Mouse (Mus musculus) cerebellum, adult 2 months (tissue): ENCODE results near the gene Bdh2. TPM values are rescaled to one million over a fixed set of nuclear protein-coding genes. Genes with fewer than 3 reads are reported as not detected.

Source experiments
- DNase-seq, 2 experiments: peaks; one replicate each; pipeline ENCODE4 v3.0.0; 2021
- H3K27ac ChIP-seq: fragments of 200-500 bp; 2 replicates; pipeline ENCODE4 v1.5.1; 2012; ENCODE audit warnings: low read length, control low read depth, inconsistent platforms; ENCODE audit not compliant: insufficient read depth
- H3K27me3 ChIP-seq: fragments of 200-500 bp; 2 replicates; pipeline ENCODE4 v1.6.1; 2012; ENCODE audit warnings: inconsistent platforms, mild to moderate bottlenecking, low read length, moderate library complexity; ENCODE audit not compliant: control insufficient read depth, insufficient read depth
- H3K4me1 ChIP-seq: fragments of 200-500 bp; 2 replicates; pipeline ENCODE4 v1.6.1; 2011; ENCODE audit warnings: low read length; ENCODE audit not compliant: control insufficient read depth, insufficient read depth
- H3K4me3 ChIP-seq: fragments of 200-500 bp; replicated peaks from 2 replicates; pipeline ENCODE3; 2011; ENCODE audit warnings: mild to moderate bottlenecking, low read depth, low read length, control low read depth; ENCODE audit not compliant: insufficient read depth
- CTCF ChIP-seq: fragments of 200-500 bp; IDR thresholded peaks from 2 replicates; pipeline ENCODE4 v1.5.1; 2011; ENCODE audit warnings: low read depth, mild to moderate bottlenecking, control low read depth, low read length, moderate library complexity, borderline replicate concordance; ENCODE audit not compliant: insufficient read depth
- POLR2A ChIP-seq: fragments of 200-500 bp; IDR thresholded peaks from 2 replicates; pipeline ENCODE4 v1.6.1; 2011; ENCODE audit warnings: low read length, control low read depth, borderline replicate concordance; ENCODE audit not compliant: insufficient read depth
- WGBS: fragments of 180-500 bp; shearing (Covaris S2); methylation state at CpG from one replicate; pipeline ENCODE4 v1.1.7; 2018; 5-methylcytosine and 5-hydroxymethylcytosine counted together
- polyA plus RNA-seq: library from polyadenylated mRNA; depleted of rRNA; stranded (reverse); fragments of >200 nt; gene quantifications from 2 replicates; pipeline ENCODE4 v1.2.3, GENCODE M21; 2012

The Bdh2 gene
- polyA plus RNA-seq, 1 experiment: 4.4 TPM

DNA sequence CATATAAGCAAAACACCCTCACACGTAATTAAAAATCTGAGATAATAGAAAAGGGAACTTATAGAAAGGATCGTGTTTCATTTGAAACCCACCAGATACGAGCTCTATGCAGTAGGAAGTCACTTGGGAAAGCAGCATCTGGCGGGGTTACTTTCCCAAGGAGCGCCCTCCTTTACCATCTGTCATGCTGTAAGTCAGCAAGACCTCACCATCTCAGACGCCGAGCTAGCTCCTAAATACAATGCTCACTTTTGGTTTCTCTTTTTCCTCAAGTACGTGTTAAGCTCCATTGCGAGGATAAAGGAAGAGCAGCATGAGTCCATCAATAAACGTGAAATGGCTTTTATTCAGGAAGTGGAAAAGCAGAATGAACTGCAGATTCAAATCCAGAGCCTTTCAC, 22.1 kb upstream of the Bdh2 start:
- no peaks in the 10 kb centered on the region for H3K27me3 ChIP-seq
- DNase-seq: no peak
- H3K4me3 ChIP-seq: no peak overlapping the region
- WGBS: 77% methylated on average over 10 of the region's 10 CpGs
- H3K4me1 ChIP-seq: no peaks in the 10 kb centered on the region
- no peak overlapping the region for H3K27ac ChIP-seq
- no peak for TF ChIP-seq POLR2A
- TF ChIP-seq CTCF: no peak

DNA sequence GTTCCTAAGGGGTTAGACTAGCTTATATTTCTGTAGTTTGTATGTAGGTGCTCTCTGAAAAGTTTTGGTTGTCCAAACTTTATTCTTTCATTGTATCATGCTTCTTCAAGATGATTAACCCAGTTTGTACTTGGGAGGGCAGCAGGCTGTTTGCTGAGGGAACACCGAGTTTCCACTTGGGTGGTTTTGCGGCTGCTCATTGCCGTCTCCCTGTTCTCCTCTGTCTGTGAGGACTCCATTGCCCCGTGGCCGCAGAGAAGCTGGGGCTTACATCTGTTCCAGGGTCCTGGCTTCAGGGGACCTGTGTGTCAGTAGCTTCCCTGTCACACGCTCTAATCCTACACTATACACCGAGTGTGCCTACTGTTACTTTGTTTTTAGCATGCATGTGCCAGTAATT, 20.8 kb upstream of the Bdh2 start:
- Histone ChIP-seq H3K4me1 (no peaks in the 10 kb centered on the region), H3K27me3 (no peaks in the 10 kb centered on the region), H3K4me3 (no peak overlapping the region), H3K27ac (no peak overlapping the region)
- DNase-seq: no peak
- 80% methylated on average over 7 of the region's 7 CpGs for WGBS
- no peak for TF ChIP-seq POLR2A
- no peak for TF ChIP-seq CTCF

DNA sequence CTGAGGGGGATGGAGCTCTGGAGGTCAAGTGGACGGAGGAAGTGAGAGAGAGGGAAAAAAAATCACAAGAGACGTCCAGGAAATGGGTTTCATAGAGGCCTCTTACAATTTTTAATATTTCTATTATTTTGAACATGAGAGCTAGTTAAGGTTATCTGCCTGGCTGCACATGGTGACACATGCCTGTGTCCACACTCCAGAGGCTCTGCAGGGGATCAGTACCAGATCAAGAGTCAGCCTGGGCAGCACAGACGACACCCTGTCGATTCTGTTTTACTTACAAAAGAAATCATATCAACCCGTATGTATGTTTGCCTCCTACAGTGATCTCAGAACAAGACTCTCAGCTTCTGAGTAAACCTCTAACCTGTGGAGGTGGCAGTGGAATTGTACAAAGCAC, 12.4 kb upstream of the Bdh2 start:
- no peak for DNase-seq
- H3K4me3 ChIP-seq: no peak overlapping the region
- TF ChIP-seq CTCF (no peak), POLR2A (no peak)
- H3K4me1 ChIP-seq: no peaks in the 10 kb centered on the region
- WGBS: 65% methylated on average over 5 of the region's 5 CpGs
- no peak overlapping the region for H3K27ac ChIP-seq
- no peaks in the 10 kb centered on the region for H3K27me3 ChIP-seq

DNA sequence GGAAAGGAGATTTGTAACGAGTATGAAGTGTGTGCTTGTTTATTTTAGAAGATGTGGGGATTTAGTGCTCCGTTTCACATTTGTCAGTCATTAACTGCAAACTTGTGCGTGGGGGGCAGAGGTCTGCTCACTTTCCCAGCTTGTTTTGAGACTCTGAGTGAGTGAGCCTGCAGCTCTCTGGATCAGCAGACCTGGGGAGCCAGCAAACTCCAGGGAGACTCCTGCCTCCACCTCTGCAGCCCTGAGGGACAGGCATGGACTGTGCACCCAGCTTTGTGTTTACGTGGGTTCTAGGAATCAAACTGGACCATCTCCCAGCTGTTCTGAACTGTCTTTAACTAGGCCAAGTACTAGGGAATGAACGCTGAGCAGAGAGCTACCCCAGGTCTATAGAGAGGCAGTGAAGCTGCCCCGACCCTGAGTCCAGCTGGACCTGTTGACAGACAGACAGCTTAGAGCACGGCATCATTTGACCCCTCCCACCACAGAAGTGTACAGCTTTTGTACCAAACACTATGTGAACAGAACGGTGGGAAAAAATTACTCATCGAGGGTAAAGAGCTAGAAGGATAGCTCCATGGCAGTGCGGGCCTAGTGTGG, 11.5 kb upstream of the Bdh2 start:
- TF ChIP-seq POLR2A: no peak
- TF ChIP-seq CTCF: no peak
- 93% methylated on average over 10 of the region's 10 CpGs for WGBS
- no peaks in the 10 kb centered on the region for H3K27me3 ChIP-seq
- H3K4me3 ChIP-seq: no peak overlapping the region
- H3K4me1 ChIP-seq: no peaks in the 10 kb centered on the region
- DNase-seq: no peak
- H3K27ac ChIP-seq: no peak overlapping the region

DNA sequence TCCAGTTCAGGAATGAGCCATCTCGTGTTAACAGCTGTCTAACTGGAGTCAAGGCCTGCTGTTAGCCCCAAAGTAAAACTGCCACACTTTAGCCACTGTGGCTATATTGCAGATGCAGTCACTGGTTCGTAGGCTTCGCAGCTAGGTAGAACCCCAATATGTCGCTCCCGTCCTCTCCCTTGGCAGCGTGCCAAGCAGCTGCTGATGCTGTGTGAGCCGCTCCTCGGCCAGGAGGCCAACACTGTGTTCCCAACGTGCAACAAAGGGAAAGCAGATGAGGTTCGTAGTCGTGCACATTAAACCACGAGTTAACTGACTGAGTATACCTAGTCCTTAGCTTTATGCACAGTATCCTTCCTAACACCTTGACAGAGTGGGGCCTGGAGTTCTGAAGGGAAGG, 8.4 kb upstream of the Bdh2 start:
- no peak overlapping the region for H3K27ac ChIP-seq
- TF ChIP-seq CTCF (no peak), POLR2A (no peak)
- 49% methylated on average over 12 of the region's 12 CpGs for WGBS

DNA sequence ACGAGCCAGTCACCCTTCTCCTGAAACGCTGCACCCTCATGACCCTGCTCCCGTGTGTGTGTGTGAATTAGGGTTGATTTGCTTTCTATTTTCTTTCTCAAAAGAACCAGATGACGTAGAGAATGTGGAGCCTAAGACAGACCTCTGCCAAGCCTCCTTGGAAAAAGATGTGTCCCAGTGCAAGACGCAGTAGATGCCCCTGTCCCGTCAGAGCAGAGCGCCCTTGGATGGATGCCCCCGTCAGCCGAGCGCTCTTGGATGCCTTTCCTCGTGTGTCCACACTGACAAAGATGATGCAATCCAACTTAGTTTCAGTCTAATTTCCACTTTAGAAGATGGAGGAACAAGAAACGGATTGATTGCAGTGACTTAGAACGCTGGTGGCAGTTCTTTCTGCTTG, 8.0 kb upstream of the Bdh2 start:
- Histone ChIP-seq H3K4me1 (no peaks in the 10 kb centered on the region), H3K27me3 (no peaks in the 10 kb centered on the region), H3K27ac (no peak overlapping the region), H3K4me3 (no peak overlapping the region)
- DNase-seq: no peak
- 80% methylated on average over 13 of the region's 13 CpGs for WGBS
- TF ChIP-seq CTCF (no peak), POLR2A (no peak)

More for the DNA sequence above, 8.4 kb upstream of the Bdh2 start:
- Histone ChIP-seq H3K4me3 (no peak overlapping the region), H3K4me1 (no peaks in the 10 kb centered on the region), H3K27me3 (no peaks in the 10 kb centered on the region)
- no peak for DNase-seq

DNA sequence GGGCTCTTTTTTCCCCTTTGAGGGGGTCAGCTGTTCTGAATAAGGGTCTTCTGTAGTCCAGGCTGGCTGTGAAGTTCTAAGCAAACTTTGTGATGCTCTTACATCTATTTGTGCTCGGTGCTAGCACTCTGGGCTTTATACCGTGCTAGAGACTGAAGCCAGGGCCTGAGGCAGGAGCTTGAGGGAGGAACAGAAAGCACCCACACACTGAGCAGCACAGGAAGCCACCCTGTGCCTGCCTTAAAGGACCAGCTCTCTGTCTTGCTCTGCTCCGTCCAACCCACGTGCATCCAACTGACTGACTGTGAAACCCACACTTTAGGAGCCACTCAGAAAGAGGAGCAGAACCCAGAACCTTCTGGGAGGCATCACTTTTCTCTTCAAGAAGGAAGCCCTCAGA, 861 bp upstream of the Bdh2 start:
- Histone ChIP-seq H3K4me1 (no peaks in the 10 kb centered on the region), H3K4me3 (no peak overlapping the region), H3K27ac (no peak overlapping the region), H3K27me3 (no peaks in the 10 kb centered on the region)
- WGBS: 80% methylated on average over 4 of the region's 4 CpGs
- TF ChIP-seq CTCF: no peak
- TF ChIP-seq POLR2A: no peak
- DNase-seq: no peak

DNA sequence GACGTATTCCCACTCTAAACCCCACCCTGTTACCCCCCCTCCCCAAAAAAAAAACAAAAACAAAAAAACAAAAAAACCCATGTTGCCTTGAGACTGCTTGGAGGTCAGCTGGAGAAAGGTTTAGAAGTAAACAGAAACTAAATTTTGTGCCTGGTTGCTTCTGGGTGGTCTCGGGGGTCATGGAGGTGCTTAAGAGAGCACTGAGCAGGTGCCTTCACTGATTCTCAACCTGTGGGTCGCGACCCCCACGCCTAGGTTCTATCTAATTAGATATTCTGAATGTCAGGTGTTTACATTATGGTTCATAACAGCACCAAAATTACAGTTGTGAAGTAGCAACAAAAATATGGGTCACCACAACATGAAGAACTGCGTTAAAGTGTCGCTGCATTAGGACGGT, 680 bp downstream of the Bdh2 start:
- Histone ChIP-seq H3K4me1 (no peaks in the 10 kb centered on the region), H3K27me3 (no peaks in the 10 kb centered on the region), H3K4me3 (no peak overlapping the region), H3K27ac (no peak overlapping the region)
- WGBS: 86% methylated on average over 8 of the region's 8 CpGs
- DNase-seq: no peak
- no peak for TF ChIP-seq POLR2A
- no peak for TF ChIP-seq CTCF
